Comparison of ENCODE assay signal across 8 mouse cellular contexts in genomic region chr19:37078064-37078463, GRCm38 (mm10).
DNase-seq lines count a peak whose midpoint lies in the region; ATAC-seq lines count a peak whose summit lies in the region.
"Had no signal": no experiment of that assay in that cellular context is flagged by ENCODE, and none has a peak within 500 bp of the region (broad histone marks: within the 10 kb centered on the region; RNA-seq: fewer than 3 reads in every experiment).

No protein-coding gene starts in this region.

- H3K9ac ChIP-seq in heart, embryonic 12.5 days: no peak overlapping the region
- no peak overlapping the region for H3K9ac ChIP-seq in intestine, embryonic 16.5 days (ENCODE audit: low read depth, low read length)
- H3K9ac ChIP-seq: limb, embryonic 15.5 days had no signal

- no peak overlapping the region; the same call in 1 of the 2 replicates for H3K27ac ChIP-seq in heart, embryonic 12.5 days (ENCODE audit: poor library complexity, severe bottlenecking)
- no peak overlapping the region for H3K27ac ChIP-seq in forebrain, embryonic 10.5 days
- H3K27ac ChIP-seq in intestine, embryonic 16.5 days (ENCODE audit: low read length): no peak overlapping the region
- H3K27ac ChIP-seq: limb, embryonic 15.5 days had no signal

- peak; percentile 29 for DNase-seq in ovary, postnatal 36 days (ENCODE audit: low spot score)
- DNase-seq in ovary, postnatal 14 days (ENCODE audit: low spot score): no peak
- peak; percentile 58 for DNase-seq in cerebellum, adult 11 months
- peak; percentile 55 for DNase-seq in lung, postnatal 25 days (ENCODE audit: low spot score)
- DNase-seq in forebrain, embryonic 10.5 days (ENCODE audit: extremely low spot score, low spot score): no peak

- 31% methylated on average over 4 of the region's 4 CpGs for WGBS in heart, embryonic 12.5 days
- 72% methylated on average over 4 of the region's 4 CpGs for WGBS in forebrain, embryonic 10.5 days
- 42% methylated on average over 4 of the region's 4 CpGs for WGBS in intestine, embryonic 16.5 days

- no peak overlapping the region for H3K4me2 ChIP-seq in heart, embryonic 12.5 days
- no peak overlapping the region for H3K4me2 ChIP-seq in intestine, embryonic 16.5 days (ENCODE audit: low read depth, low read length)
- H3K4me2 ChIP-seq: limb, embryonic 15.5 days had no signal

- ATAC-seq in heart, embryonic 12.5 days (ENCODE audit: insufficient number of reproducible peaks, low FRiP score): peak; percentile 63; the same call in 1 of the 2 replicates
- no peak for ATAC-seq in intestine, embryonic 16.5 days

- peaks cover 58% of the 10 kb centered on the region for H3K4me1 ChIP-seq in heart, embryonic 12.5 days (replicated peaks)
- H3K4me1 ChIP-seq in forebrain, embryonic 10.5 days: peaks cover 5% of the 10 kb centered on the region
- H3K4me1 ChIP-seq in intestine, embryonic 16.5 days (ENCODE audit: control insufficient read depth, insufficient read depth, low read length): no peaks in the 10 kb centered on the region
- H3K4me1 ChIP-seq: limb, embryonic 15.5 days had no signal

- H3K9me3 ChIP-seq in heart, embryonic 12.5 days (replicated peaks): no peaks in the 10 kb centered on the region
- no peaks in the 10 kb centered on the region for H3K9me3 ChIP-seq in forebrain, embryonic 10.5 days
- H3K9me3 ChIP-seq in intestine, embryonic 16.5 days (ENCODE audit: control insufficient read depth, low read length): no peaks in the 10 kb centered on the region
- H3K9me3 ChIP-seq: limb, embryonic 15.5 days had no signal

- no peaks in the 10 kb centered on the region for H3K36me3 ChIP-seq in heart, embryonic 12.5 days
- no peaks in the 10 kb centered on the region for H3K36me3 ChIP-seq in forebrain, embryonic 10.5 days (replicated peaks)
- H3K36me3 ChIP-seq in intestine, embryonic 16.5 days (ENCODE audit: control insufficient read depth, insufficient read depth, low read length): no peaks in the 10 kb centered on the region
- H3K36me3 ChIP-seq: limb, embryonic 15.5 days had no signal

- H3K4me3 ChIP-seq in heart, embryonic 12.5 days: no peak overlapping the region
- H3K4me3 ChIP-seq in forebrain, embryonic 10.5 days: no peak overlapping the region
- H3K4me3 ChIP-seq in intestine, embryonic 16.5 days (ENCODE audit: low read length): no peak overlapping the region
- H3K4me3 ChIP-seq: limb, embryonic 15.5 days had no signal

- no peaks in the 10 kb centered on the region for H3K27me3 ChIP-seq in heart, embryonic 12.5 days (replicated peaks)
- no peaks in the 10 kb centered on the region for H3K27me3 ChIP-seq in forebrain, embryonic 10.5 days (ENCODE audit: poor library complexity, severe bottlenecking)
- H3K27me3 ChIP-seq in intestine, embryonic 16.5 days (replicated peaks; ENCODE audit: control insufficient read depth, insufficient read depth, low read length): no peaks in the 10 kb centered on the region
- H3K27me3 ChIP-seq: limb, embryonic 15.5 days had no signal

Comparison
In these comparisons a context has a peak if more than half of its experiments do, and no peak if none do; other contexts are left out.
1. DNase-seq: peak in ovary, postnatal 36 days (single experiment), cerebellum, adult 11 months (single experiment) and lung, postnatal 25 days (single experiment); none in ovary, postnatal 14 days (single experiment) and forebrain, embryonic 10.5 days (single experiment).